8 mouse cellular contexts compared by ENCODE assay signal in genomic region chrX:12129230-12129629, GRCm38 (mm10). TPM values are rescaled to one million over a fixed set of nuclear protein-coding genes. Genes with fewer than 3 reads are reported as not detected.
DNase-seq lines count a peak whose midpoint lies in the region; ATAC-seq and TF ChIP-seq lines count a peak whose summit lies in the region.

No protein-coding gene starts in this region.

- H3K9me3 ChIP-seq in hindbrain, embryonic 16.5 days (ENCODE audit: control insufficient read depth, low read length): no peaks in the 10 kb centered on the region
- no peaks in the 10 kb centered on the region for H3K9me3 ChIP-seq in liver, embryonic 12.5 days (replicated peaks)

- DNase-seq in left cerebral cortex, adult 2 months (ENCODE audit: extremely low spot score in 1 of 2, low spot score in 2 of 2): peak; percentile 23 to 49
- DNase-seq in left cerebral cortex, adult 18-20 months (ENCODE audit: low spot score in 2 of 2): no peak
- peak; percentile 69 for DNase-seq in adrenal gland, adult 8-10 months
- peak; percentile 50 for DNase-seq in gastrocnemius, postnatal 10 days
- peak; percentile 82 for DNase-seq in naive thymus-derived CD4-positive, alpha-beta T cell, adult 2 months (ENCODE audit: low read depth)
- DNase-seq in right cerebral cortex, postnatal 14 days: no peak

- no peak overlapping the region for H3K27ac ChIP-seq in left cerebral cortex, adult 2 months
- no peak overlapping the region for H3K27ac ChIP-seq in hindbrain, embryonic 16.5 days (ENCODE audit: low read depth, low read length)
- H3K27ac ChIP-seq in liver, embryonic 12.5 days: no peak overlapping the region

- WGBS in hindbrain, embryonic 16.5 days: 4% methylated on average over 23 of the region's 24 CpGs
- 4% methylated on average over 24 of the region's 24 CpGs for WGBS in liver, embryonic 12.5 days (ENCODE audit: insufficient replicate concordance)

- H3K4me3 ChIP-seq in left cerebral cortex, adult 2 months: peak overlapping the region; percentile 50
- H3K4me3 ChIP-seq in hindbrain, embryonic 16.5 days (ENCODE audit: low read length): no peak overlapping the region; the same call in 1 of the 2 replicates
- no peak overlapping the region for H3K4me3 ChIP-seq in liver, embryonic 12.5 days

- peak overlapping the region; percentile 14; the same call in 1 of the 2 replicates for H3K9ac ChIP-seq in hindbrain, embryonic 16.5 days (ENCODE audit: low read depth, low read length)
- H3K9ac ChIP-seq in liver, embryonic 12.5 days: no peak overlapping the region

- TF ChIP-seq CTCF in left cerebral cortex, adult 2 months (IDR thresholded peaks at IDR 0.05): no peak

- intact Hi-C loops in left cerebral cortex, adult 2 months (cut with DNase I): loop anchor here (2.0 kb wide), 1 partner anchor 38 kb away; no protein-coding TSS in a partner anchor

- peak overlapping the region; percentile 67 for H3K4me2 ChIP-seq in hindbrain, embryonic 16.5 days (ENCODE audit: low read length)
- H3K4me2 ChIP-seq in liver, embryonic 12.5 days: peak overlapping the region; percentile 64; the same call in 1 of the 2 replicates

- ATAC-seq in hindbrain, embryonic 16.5 days: peak; percentile 15; the same call in 1 of the 2 replicates
- no peak for ATAC-seq in liver, embryonic 12.5 days

- no peaks in the 10 kb centered on the region for H3K36me3 ChIP-seq in hindbrain, embryonic 16.5 days (ENCODE audit: control insufficient read depth, insufficient read depth, low read length)
- no peaks in the 10 kb centered on the region for H3K36me3 ChIP-seq in liver, embryonic 12.5 days

- peaks cover 10% of the 10 kb centered on the region for H3K4me1 ChIP-seq in hindbrain, embryonic 16.5 days (ENCODE audit: control insufficient read depth, insufficient read depth, low read depth, low read length)
- H3K4me1 ChIP-seq in liver, embryonic 12.5 days: peaks cover 40% of the 10 kb centered on the region

- H3K27me3 ChIP-seq in hindbrain, embryonic 16.5 days (replicated peaks; ENCODE audit: control insufficient read depth, insufficient read depth, low read length): peaks cover 28% of the 10 kb centered on the region
- H3K27me3 ChIP-seq in liver, embryonic 12.5 days (replicated peaks): peaks cover 99% of the 10 kb centered on the region

RNA-seq across cellular contexts. Expression of gene Bcor, which starts 30.9 kb away (rescaled TPM):
- total RNA-seq in left cerebral cortex, adult 2 months (2021): 10 to 100 TPM; 33.4 to 38.0 TPM
- total RNA-seq in left cerebral cortex, adult 18-20 months (2021): 10 to 100 TPM; 36.2 to 37.7 TPM
- total RNA-seq in adrenal gland, adult 8-10 months (2022): 10 to 100 TPM; 15.7 to 26.8 (median 19.2) TPM
- 10 to 100 TPM; 20.6 to 28.0 TPM for total RNA-seq in gastrocnemius, postnatal 10 days (2021)
- polyA plus RNA-seq in hindbrain, embryonic 16.5 days (2015; fragmentation: Nextera tagmentation; extraction: Ambion mirVana): 11.2 and 13.4 TPM in 2 replicates
- polyA plus RNA-seq in liver, embryonic 12.5 days (2016; fragmentation: Nextera tagmentation; extraction: Ambion mirVana): 7.9 and 8.4 TPM in 2 replicates

Comparison
In these comparisons a context has a peak if more than half of its experiments do, and no peak if none do; other contexts are left out.
1. DNase-seq: peak in left cerebral cortex, adult 2 months (2 of 2), adrenal gland, adult 8-10 months (single experiment), gastrocnemius, postnatal 10 days (single experiment) and naive thymus-derived CD4-positive, alpha-beta T cell, adult 2 months (single experiment); none in left cerebral cortex, adult 18-20 months (0 of 2) and right cerebral cortex, postnatal 14 days (single experiment).